9 mouse cellular contexts compared by ENCODE assay signal in the genomic region with DNA sequence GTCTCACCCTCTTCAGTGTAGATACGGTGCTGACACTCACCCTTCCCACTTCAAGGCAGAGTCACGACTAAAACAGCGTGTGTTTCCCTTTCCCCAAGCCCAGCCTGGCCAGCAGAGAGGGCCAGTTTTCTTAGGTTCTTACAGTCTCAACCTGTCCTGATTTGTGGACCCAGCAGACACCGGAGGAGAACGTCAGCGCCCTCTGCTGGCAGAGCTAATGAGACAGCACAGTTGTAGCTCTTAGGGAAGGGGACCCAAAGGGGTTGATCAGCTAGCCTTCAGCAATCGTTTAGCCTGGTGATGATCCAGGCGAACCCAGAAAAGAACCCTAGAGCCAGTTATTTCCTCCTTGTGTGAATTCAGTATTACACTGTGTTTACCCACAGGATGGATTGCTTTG. TPM values are rescaled to one million over a fixed set of nuclear protein-coding genes. Genes with fewer than 3 reads are reported as not detected.
A peak's percentile ranks its signal among the peaks of the same experiment; 100 is the strongest.
DNase-seq lines count a peak whose midpoint lies in the region; ATAC-seq lines count a peak whose summit lies in the region.
"Had no signal": no experiment of that assay in that cellular context is flagged by ENCODE, and none has a peak within 500 bp of the region (broad histone marks: within the 10 kb centered on the region; RNA-seq: fewer than 3 reads in every experiment).

No protein-coding gene starts in this region.

- H3K27me3 ChIP-seq in liver, embryonic 11.5 days (replicated peaks; ENCODE audit: control insufficient read depth, insufficient read depth, low read length): no peaks in the 10 kb centered on the region
- no peaks in the 10 kb centered on the region for H3K27me3 ChIP-seq in limb, embryonic 11.5 days (ENCODE audit: control insufficient read depth, insufficient read depth, low read length)
- H3K27me3 ChIP-seq: midbrain, embryonic 12.5 days had no signal

- DNase-seq in liver (peak; percentile 74), R1 (ENCODE audit: low read depth, low spot score) (peak; percentile 62)
- DNase-seq in liver, embryonic 11.5 days (ENCODE audit: low spot score): no peak
- DNase-seq in cerebellum, postnatal 25 days: peak; percentile 65 to 79
- DNase-seq in heart, postnatal 4 days: peak; percentile 77
- DNase-seq in limb, embryonic 11.5 days (ENCODE audit: low spot score): peak; percentile 78
- DNase-seq in right cerebral cortex, postnatal 10 days (ENCODE audit: low spot score in 2 of 2): peak; percentile 35 to 62
- DNase-seq in urinary bladder, postnatal 4 days (ENCODE audit: low spot score in 2 of 2): peak; percentile 26 to 77

- no peak overlapping the region for H3K4me2 ChIP-seq in liver, embryonic 11.5 days
- no peak overlapping the region for H3K4me2 ChIP-seq in limb, embryonic 11.5 days (ENCODE audit: low read depth, severe bottlenecking)
- H3K4me2 ChIP-seq: midbrain, embryonic 12.5 days had no signal

- no peak for ATAC-seq in liver, embryonic 11.5 days (replicated peaks; ENCODE audit: low FRiP score)
- ATAC-seq in limb, embryonic 11.5 days (ENCODE audit: insufficient number of reproducible peaks, low FRiP score, low TSS enrichment, low read depth): no peak

- no peaks in the 10 kb centered on the region; the same call in 1 of the 2 replicates for H3K4me1 ChIP-seq in liver, embryonic 11.5 days (replicated peaks; ENCODE audit: control insufficient read depth, insufficient read depth, low read length)
- H3K4me1 ChIP-seq in limb, embryonic 11.5 days (ENCODE audit: control insufficient read depth, insufficient read depth, low read length): peaks cover 7% of the 10 kb centered on the region; the same call in 1 of the 2 replicates

- no peak overlapping the region for H3K4me3 ChIP-seq in liver, embryonic 11.5 days (ENCODE audit: low read depth, low read length)
- no peak overlapping the region for H3K4me3 ChIP-seq in limb, embryonic 11.5 days (ENCODE audit: low read depth, low read length)
- H3K4me3 ChIP-seq: midbrain, embryonic 12.5 days had no signal

- no peaks in the 10 kb centered on the region for H3K9me3 ChIP-seq in liver, embryonic 11.5 days (ENCODE audit: control insufficient read depth, low read length)
- no peaks in the 10 kb centered on the region for H3K9me3 ChIP-seq in limb, embryonic 11.5 days (ENCODE audit: control insufficient read depth, low read length)
- H3K9me3 ChIP-seq: midbrain, embryonic 12.5 days had no signal

- WGBS in liver, embryonic 11.5 days: 31% methylated on average over 8 of the region's 8 CpGs
- WGBS in limb, embryonic 11.5 days: 40% methylated on average over 8 of the region's 8 CpGs

- no peak overlapping the region for H3K27ac ChIP-seq in liver, embryonic 11.5 days (ENCODE audit: low read depth, low read length)
- no peak overlapping the region for H3K27ac ChIP-seq in limb, embryonic 11.5 days (replicated peaks; ENCODE audit: low read depth, low read length)
- H3K27ac ChIP-seq: midbrain, embryonic 12.5 days had no signal

- H3K36me3 ChIP-seq in liver, embryonic 11.5 days (ENCODE audit: control insufficient read depth, insufficient read depth, low read length): no peaks in the 10 kb centered on the region
- H3K36me3 ChIP-seq in limb, embryonic 11.5 days (ENCODE audit: control insufficient read depth, insufficient read depth, low read length): no peaks in the 10 kb centered on the region
- H3K36me3 ChIP-seq: midbrain, embryonic 12.5 days had no signal

- H3K9ac ChIP-seq in liver, embryonic 11.5 days (ENCODE audit: low read depth, low read length): no peak overlapping the region
- H3K9ac ChIP-seq in limb, embryonic 11.5 days (ENCODE audit: low read length): no peak overlapping the region
- H3K9ac ChIP-seq: midbrain, embryonic 12.5 days had no signal

RNA-seq across cellular contexts. Expression of gene Ttc30a1, which starts 19.6 kb away (rescaled TPM):
- polyA plus RNA-seq in liver, embryonic 11.5 days (2014; fragmentation: Nextera tagmentation; extraction: Ambion mirVana): 4.8 and 5.4 TPM in 2 replicates
- 1 to 10 TPM; 3.4 to 3.6 TPM for total RNA-seq in heart, postnatal 4 days (2021)
- polyA plus RNA-seq in limb, embryonic 11.5 days (2014; fragmentation: Nextera tagmentation; extraction: Ambion mirVana): 12.1 and 12.5 TPM in 2 replicates

RNA-seq across cellular contexts. Expression of gene Ttc30a2, which starts 23.4 kb away (rescaled TPM):
- polyA plus RNA-seq in liver, embryonic 11.5 days (2014; fragmentation: Nextera tagmentation; extraction: Ambion mirVana): 0.34 and 0.36 TPM in 2 replicates
- 1 to 10 TPM in 1 of 2 experiments, under 1 TPM in 1; 0.88 to 1.7 TPM for total RNA-seq in heart, postnatal 4 days (2021)
- polyA plus RNA-seq in limb, embryonic 11.5 days (2014; fragmentation: Nextera tagmentation; extraction: Ambion mirVana): 0.60 and 1.1 TPM in 2 replicates
